In the genomic region with DNA sequence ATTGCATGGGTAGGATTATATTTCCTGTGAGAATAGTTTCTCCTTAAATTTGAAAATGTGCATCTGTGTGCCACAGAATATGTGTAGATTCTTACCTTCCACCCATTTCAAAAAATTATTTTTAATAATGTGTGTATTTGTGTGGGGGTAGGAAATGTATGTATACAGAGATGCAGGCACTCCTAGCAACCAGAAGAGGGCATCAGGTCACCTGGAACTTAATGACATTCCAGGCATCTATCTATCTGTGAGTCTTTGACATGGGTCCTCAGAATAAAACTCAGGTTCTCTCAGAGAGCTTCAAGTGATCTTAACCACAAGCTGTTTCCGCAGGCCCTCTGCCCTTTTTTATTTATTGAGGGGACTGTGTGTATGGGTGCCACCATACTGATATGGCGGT, we compare ENCODE assay signal across 13 mouse cellular contexts. TPM values are rescaled to one million over a fixed set of nuclear protein-coding genes. Genes with fewer than 3 reads are reported as not detected.
DNase-seq lines count a peak whose midpoint lies in the region; TF ChIP-seq lines count a peak whose summit lies in the region.
"Had no signal": no experiment of that assay in that cellular context is flagged by ENCODE, and none has a peak within 500 bp of the region (broad histone marks: within the 10 kb centered on the region; RNA-seq: fewer than 3 reads in every experiment).

No protein-coding gene starts in this region.

- no peaks in the 10 kb centered on the region for H3K36me3 ChIP-seq in spleen, adult 2 months (ENCODE audit: control insufficient read depth, insufficient read depth, low read length)
- H3K36me3 ChIP-seq: heart, embryonic 10.5 days; lung, embryonic 15.5 days had no signal

- peaks cover 2% of the 10 kb centered on the region for H3K4me1 ChIP-seq in spleen, adult 2 months (ENCODE audit: control insufficient read depth, insufficient read depth, insufficient read length)
- H3K4me1 ChIP-seq: heart, embryonic 10.5 days had no signal

- intact Hi-C loops in gastrocnemius, adult 2 months (cut with DNase I) = loop anchor here (5.0 kb wide), 2 partner anchors 118 to 178 kb away; a partner anchor contains a TSS

- H3K27me3 ChIP-seq in spleen, adult 2 months (ENCODE audit: control insufficient read depth, insufficient read depth, low read length) = no peaks in the 10 kb centered on the region
- H3K27me3 ChIP-seq: lung, embryonic 15.5 days had no signal

- no peak for TF ChIP-seq POLR2A in spleen, adult 2 months (IDR thresholded peaks at IDR 0.05; ENCODE audit: low read depth, low read length)

- DNase-seq in gastrocnemius, adult 2 months = no peak
- DNase-seq in gastrocnemius, adult 8-10 months (ENCODE audit: low spot score in 2 of 2) = no peak
- DNase-seq in spleen, adult 2 months (ENCODE audit: low read depth in 1 of 2, low spot score in 2 of 2) = no peak
- DNase-seq in spleen, adult 12 weeks (ENCODE audit: low spot score) = no peak
- DNase-seq in induced T-regulatory cell, adult 2 months (ENCODE audit: low read depth) = peak; percentile 53
- no peak for DNase-seq in adipocyte (ENCODE audit: low spot score)
- no peak for DNase-seq in yolk sac, embryonic 10.5 days (ENCODE audit: low spot score)
- no peak for DNase-seq in heart, adult 11 months
- DNase-seq: adrenal gland, postnatal 14 days; cerebellum, adult 11-12 months; thymus, postnatal 14 days had no signal

- H3K27ac ChIP-seq in gastrocnemius, adult 2 months = no peak overlapping the region
- H3K27ac ChIP-seq in spleen, adult 2 months (ENCODE audit: insufficient read depth, low read length) = no peak overlapping the region
- H3K27ac ChIP-seq: heart, embryonic 10.5 days; lung, embryonic 15.5 days had no signal

- 81% methylated on average over 2 of the region's 2 CpGs for WGBS in spleen, adult 2 months

- peak; percentile 66 for TF ChIP-seq CTCF in gastrocnemius, adult 2 months (IDR thresholded peaks at IDR 0.05)
- peak; percentile 1; the same call in 1 of the 2 replicates for TF ChIP-seq CTCF in spleen, adult 2 months (IDR thresholded peaks at IDR 0.05; ENCODE audit: extremely low read depth, insufficient read depth, insufficient read length, insufficient replicate concordance)

- H3K4me3 ChIP-seq in gastrocnemius, adult 2 months = no peak overlapping the region
- H3K4me3 ChIP-seq in spleen, adult 2 months (ENCODE audit: extremely low read depth, insufficient read depth, insufficient read length) = no peak overlapping the region
- H3K4me3 ChIP-seq: heart, embryonic 10.5 days; lung, embryonic 15.5 days had no signal

RNA-seq across cellular contexts. Expression of a gene that starts 3.2 kb away (rescaled TPM):
- total RNA-seq in gastrocnemius, adult 2 months (2021) = 100 to 1,000 TPM; 140 to 141 TPM
- total RNA-seq in gastrocnemius, adult 8-10 months (2022) = 100 to 1,000 TPM; 151 to 169 (median 168) TPM
- 60.4 and 69.3 TPM in 2 replicates for polyA plus RNA-seq in spleen, adult 2 months (2012; rRNA removed)

RNA-seq across cellular contexts. Expression of a gene that starts 31.8 kb away (rescaled TPM):
- total RNA-seq in gastrocnemius, adult 2 months (2021) = 1 to 10 TPM; 6.2 to 8.7 TPM
- 1 to 10 TPM; 6.4 to 7.5 (median 7.0) TPM for total RNA-seq in gastrocnemius, adult 8-10 months (2022)
- 2.7 and 4.2 TPM in 2 replicates for polyA plus RNA-seq in spleen, adult 2 months (2012; rRNA removed)

RNA-seq across cellular contexts. Expression of a gene that starts 31.9 kb away (rescaled TPM):
- 1 to 10 TPM; 2.7 to 3.4 TPM for total RNA-seq in gastrocnemius, adult 2 months (2021)
- 1 to 10 TPM; 2.0 to 3.1 (median 2.6) TPM for total RNA-seq in gastrocnemius, adult 8-10 months (2022)
- 3.8 and 4.4 TPM in 2 replicates for polyA plus RNA-seq in spleen, adult 2 months (2012; rRNA removed)
